Mouse (Mus musculus): ENCODE data around the gene Polr3e. TPM values are rescaled to one million over a fixed set of nuclear protein-coding genes. Genes with fewer than 3 reads are reported as not detected.

Gene Polr3e
- polyA plus RNA-seq, 1 experiment from 2014 or later: 9.3 TPM

- ATAC-seq: peak; percentile 97
- peak; percentile 21 for TF ChIP-seq CTCF (IDR thresholded peaks at IDR 0.05; ENCODE audit: low read depth)
- TF ChIP-seq EP300 (IDR thresholded peaks at IDR 0.05; ENCODE audit: low read depth): peak; percentile 97
- H3K4me2 ChIP-seq (ENCODE audit: low read depth, low read length): peak overlapping the region; percentile 60
- DNase-seq: peak; percentile 71
- peak overlapping the region; percentile 94 for H3K27ac ChIP-seq (ENCODE audit: low read depth)
- H3K9me3 ChIP-seq (ENCODE audit: low read length): no peaks in the 10 kb centered on the region
- 43% methylated on average over 7 of the region's 7 CpGs for WGBS (ENCODE audit: insufficient replicate concordance)
- peaks cover 19% of the 10 kb centered on the region for H3K4me1 ChIP-seq (ENCODE audit: insufficient read depth)
- no peaks in the 10 kb centered on the region for H3K27me3 ChIP-seq (ENCODE audit: insufficient read depth, low read length)
- peak overlapping the region; percentile 24 for H3K4me3 ChIP-seq (ENCODE audit: low read depth, low read length)
- peaks cover 45% of the 10 kb centered on the region for H3K36me3 ChIP-seq (replicated peaks; ENCODE audit: insufficient read depth, low read length)
- peak overlapping the region; percentile 48 for H3K9ac ChIP-seq (replicated peaks)
These were observed 42.6 kb upstream of the Polr3e start for GRCm38 (mm10) chr7:120874764-120875539.

- DNase-seq (no peak), ATAC-seq (peak; percentile 39)
- H3K9me3 ChIP-seq (ENCODE audit: low read length): no peaks in the 10 kb centered on the region
- peak overlapping the region; percentile 94 for H3K27ac ChIP-seq (ENCODE audit: low read depth)
- 62% methylated on average over 3 of the region's 3 CpGs for WGBS (ENCODE audit: insufficient replicate concordance)
- peak overlapping the region; percentile 60 for H3K4me2 ChIP-seq (ENCODE audit: low read depth, low read length)
- H3K4me3 ChIP-seq (ENCODE audit: low read depth, low read length): peak overlapping the region; percentile 24
- H3K36me3 ChIP-seq (replicated peaks; ENCODE audit: insufficient read depth, low read length): peaks cover 50% of the 10 kb centered on the region
- peaks cover 18% of the 10 kb centered on the region for H3K4me1 ChIP-seq (ENCODE audit: insufficient read depth)
- TF ChIP-seq EP300 (IDR thresholded peaks at IDR 0.05; ENCODE audit: low read depth) (no peak), CTCF (IDR thresholded peaks at IDR 0.05; ENCODE audit: low read depth) (no peak)
- no peaks in the 10 kb centered on the region for H3K27me3 ChIP-seq (ENCODE audit: insufficient read depth, low read length)
- H3K9ac ChIP-seq (replicated peaks): peak overlapping the region; percentile 48
These were observed 41.8 kb upstream of the Polr3e start for GRCm38 (mm10) chr7:120875540-120876388.

GRCm38 (mm10) chr7:120878271-120878670 lies 39.3 kb upstream of the Polr3e start:
- DNase-seq: no peak
- peak overlapping the region; percentile 71; the same call in 1 of the 2 replicates for H3K4me2 ChIP-seq (ENCODE audit: low read depth, low read length)
- peaks cover 65% of the 10 kb centered on the region for H3K36me3 ChIP-seq (replicated peaks; ENCODE audit: insufficient read depth, low read length)
- no peaks in the 10 kb centered on the region for H3K9me3 ChIP-seq (ENCODE audit: low read length)
- H3K27ac ChIP-seq (ENCODE audit: low read depth): no peak overlapping the region
- H3K4me3 ChIP-seq (ENCODE audit: low read depth, low read length): no peak overlapping the region
- no peak overlapping the region for H3K9ac ChIP-seq (replicated peaks)
- no peak for TF ChIP-seq EP300 (IDR thresholded peaks at IDR 0.05; ENCODE audit: low read depth)
- no peak for TF ChIP-seq CTCF (IDR thresholded peaks at IDR 0.05; ENCODE audit: low read depth)
- no peaks in the 10 kb centered on the region for H3K27me3 ChIP-seq (ENCODE audit: insufficient read depth, low read length)
- no peak for ATAC-seq
- WGBS (ENCODE audit: insufficient replicate concordance): 87% methylated on average over 6 of the region's 6 CpGs
- peaks cover 30% of the 10 kb centered on the region for H3K4me1 ChIP-seq (ENCODE audit: insufficient read depth)

GRCm38 (mm10) chr7:120879972-120880371 lies 37.6 kb upstream of the Polr3e start:
- 78% methylated on average over 3 of the region's 3 CpGs for WGBS (ENCODE audit: insufficient replicate concordance)
- TF ChIP-seq EP300 (IDR thresholded peaks at IDR 0.05; ENCODE audit: low read depth) (no peak), CTCF (IDR thresholded peaks at IDR 0.05; ENCODE audit: low read depth) (no peak)
- Histone ChIP-seq H3K27ac (ENCODE audit: low read depth) (peak overlapping the region; percentile 64; the same call in 1 of the 2 replicates), H3K4me2 (ENCODE audit: low read depth, low read length) (peak overlapping the region; percentile 71), H3K9ac (replicated peaks) (peak overlapping the region; percentile 59), H3K4me1 (ENCODE audit: insufficient read depth) (peaks cover 33% of the 10 kb centered on the region), H3K36me3 (replicated peaks; ENCODE audit: insufficient read depth, low read length) (peaks cover 63% of the 10 kb centered on the region), H3K27me3 (ENCODE audit: insufficient read depth, low read length) (no peaks in the 10 kb centered on the region), H3K9me3 (ENCODE audit: low read length) (no peaks in the 10 kb centered on the region), H3K4me3 (ENCODE audit: low read depth, low read length) (peak overlapping the region; percentile 54)
- DNase-seq: no peak
- 0 out of 2 replicates have a peak, but pooled peaks have one; percentile 4 for ATAC-seq

- H3K36me3 ChIP-seq (replicated peaks; ENCODE audit: insufficient read depth, low read length): peaks cover 68% of the 10 kb centered on the region
- peak overlapping the region; percentile 64; the same call in 1 of the 2 replicates for H3K27ac ChIP-seq (ENCODE audit: low read depth)
- H3K9ac ChIP-seq (replicated peaks): no peak overlapping the region; the same call in 1 of the 2 replicates
- no peak for DNase-seq
- H3K4me3 ChIP-seq (ENCODE audit: low read depth, low read length): peak overlapping the region; percentile 54
- H3K9me3 ChIP-seq (ENCODE audit: low read length): no peaks in the 10 kb centered on the region
- WGBS (ENCODE audit: insufficient replicate concordance): 89% methylated on average over 4 of the region's 4 CpGs
- ATAC-seq: peak; percentile 63
- no peak for TF ChIP-seq EP300 (IDR thresholded peaks at IDR 0.05; ENCODE audit: low read depth)
- TF ChIP-seq CTCF (IDR thresholded peaks at IDR 0.05; ENCODE audit: low read depth): no peak
- H3K4me2 ChIP-seq (ENCODE audit: low read depth, low read length): peak overlapping the region; percentile 71
- peaks cover 30% of the 10 kb centered on the region for H3K4me1 ChIP-seq (ENCODE audit: insufficient read depth)
- no peaks in the 10 kb centered on the region for H3K27me3 ChIP-seq (ENCODE audit: insufficient read depth, low read length)
These were observed 36.8 kb upstream of the Polr3e start for GRCm38 (mm10) chr7:120880770-120881169.

- H3K4me1 ChIP-seq (ENCODE audit: insufficient read depth): peaks cover 24% of the 10 kb centered on the region
- 76% methylated on average over 2 of the region's 2 CpGs for WGBS (ENCODE audit: insufficient replicate concordance)
- no peak for ATAC-seq
- DNase-seq: no peak
- no peak overlapping the region for H3K4me3 ChIP-seq (ENCODE audit: low read depth, low read length)
- H3K27me3 ChIP-seq (ENCODE audit: insufficient read depth, low read length): no peaks in the 10 kb centered on the region
- TF ChIP-seq EP300 (IDR thresholded peaks at IDR 0.05; ENCODE audit: low read depth) (no peak), CTCF (IDR thresholded peaks at IDR 0.05; ENCODE audit: low read depth) (no peak)
- H3K9ac ChIP-seq (replicated peaks): no peak overlapping the region
- H3K4me2 ChIP-seq (ENCODE audit: low read depth, low read length): peak overlapping the region; percentile 71
- H3K9me3 ChIP-seq (ENCODE audit: low read length): no peaks in the 10 kb centered on the region
- no peak overlapping the region for H3K27ac ChIP-seq (ENCODE audit: low read depth)
- peaks cover 69% of the 10 kb centered on the region for H3K36me3 ChIP-seq (replicated peaks; ENCODE audit: insufficient read depth, low read length)
These were observed 36.1 kb upstream of the Polr3e start for GRCm38 (mm10) chr7:120881451-120881850.

All from liver, postnatal 0 days (tissue).